Mouse (Mus musculus) liver, adult 2 months (tissue): ENCODE measurements around the gene Scn4a.

ENCODE experiments used
- CTCF ChIP-seq: fragments of 200-500 bp; IDR thresholded peaks from 2 replicates; pipeline ENCODE4 v1.5.1; 2011; ENCODE audit warnings: low read depth, low read length, control low read depth
- POLR2A ChIP-seq: fragments of 200-500 bp; IDR thresholded peaks from 2 replicates; pipeline ENCODE4 v1.6.1; 2011; ENCODE audit warnings: low read length, control low read depth; ENCODE audit not compliant: insufficient read depth; ENCODE audit errors: extremely low read depth

GRCm38 (mm10) chr11:106387020-106387419, 33.9 kb upstream of the Scn4a start:
- no peak for TF ChIP-seq CTCF
- TF ChIP-seq POLR2A: no peak
